Mouse (Mus musculus) liver, adult (tissue): ENCODE results near the gene Vmn1r223.

Experiments
- GATA4 ChIP-seq: IDR thresholded peaks from 2 replicates; pipeline ENCODE4 v1.6.1; 2014; ENCODE audit warnings: mild to moderate bottlenecking, low read length; ENCODE audit not compliant: insufficient replicate concordance

The Vmn1r223 gene

DNA sequence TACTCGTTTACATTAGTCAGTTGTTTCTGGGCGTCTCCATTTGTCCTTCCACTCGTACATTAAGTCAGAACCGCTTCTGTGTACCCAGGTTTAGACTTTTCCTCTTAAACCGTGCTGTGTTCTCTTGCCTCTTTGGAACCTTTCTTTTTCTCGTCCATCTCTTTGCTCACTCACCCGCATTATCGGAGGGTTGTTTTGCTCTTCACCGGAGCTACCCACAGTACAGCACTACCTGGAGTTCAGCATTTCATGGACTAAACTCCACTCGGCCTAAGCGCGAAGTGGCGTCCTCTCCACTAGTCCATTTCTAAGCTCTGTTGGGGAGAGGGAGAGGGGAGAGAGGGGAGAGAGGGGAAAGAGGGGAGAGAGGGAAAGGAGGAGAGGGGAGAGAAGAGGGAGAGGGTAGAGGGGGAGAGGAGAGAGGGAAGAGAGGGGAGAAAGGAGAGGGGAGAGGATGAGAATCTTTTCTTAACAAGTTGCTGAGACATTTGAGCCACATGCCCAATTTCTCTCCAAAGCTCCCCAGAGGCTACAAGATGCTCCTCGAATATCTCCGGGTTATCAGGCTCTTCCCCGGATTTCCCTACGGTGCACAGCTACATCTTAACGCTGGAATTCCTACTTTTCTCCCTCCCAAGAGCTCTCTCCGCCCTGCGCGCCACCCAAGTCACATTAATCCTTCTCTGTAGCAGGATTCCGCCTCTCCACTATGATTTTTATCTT, 52.5 kb downstream of the Vmn1r223 start:
- no peak for TF ChIP-seq GATA4

GRCm38 (mm10) chr13:23299999-23300341, 53.0 kb downstream of the Vmn1r223 start:
- no peak for TF ChIP-seq GATA4
